Mouse (Mus musculus) testis, postnatal 10 days (tissue): ENCODE data around the gene Bricd5.
"Not testable (repeated sequence)": the region's sequence is repeated elsewhere in the genome, so short reads cannot be mapped to it uniquely, and the experiment has no call there.

Source experiments
- DNase-seq: peaks from one replicate; pipeline ENCODE4 v3.0.0; 2021; ENCODE audit warnings: low spot score

Bricd5 gene

GRCm38 (mm10) chr17:24473612-24474275 is at the start of gene Bricd5:
Gene Bricd5 (plus strand): TSS chr17:24473884.
- no peak for DNase-seq

DNA sequence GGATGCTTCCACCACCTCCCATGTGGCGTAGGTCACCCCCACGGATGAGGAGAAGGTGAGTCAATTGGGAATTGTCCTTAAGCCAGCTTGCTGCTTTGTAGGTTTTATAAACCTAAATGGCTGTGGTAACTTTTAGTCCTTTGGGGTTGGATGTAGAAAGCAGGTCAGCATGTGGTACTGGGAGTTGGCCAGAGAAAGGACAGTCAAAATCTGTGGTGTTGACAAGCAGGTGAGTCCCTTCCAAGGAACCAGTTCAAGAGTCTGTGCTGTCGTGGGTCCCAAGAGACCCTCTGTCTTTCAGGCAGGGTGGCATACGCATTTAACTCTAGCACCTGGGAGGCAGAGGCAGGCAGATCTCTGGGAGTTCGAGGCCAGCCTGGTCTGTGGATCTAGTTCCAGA is 49.2 kb upstream of the Bricd5 start:
- no peak for DNase-seq

DNA sequence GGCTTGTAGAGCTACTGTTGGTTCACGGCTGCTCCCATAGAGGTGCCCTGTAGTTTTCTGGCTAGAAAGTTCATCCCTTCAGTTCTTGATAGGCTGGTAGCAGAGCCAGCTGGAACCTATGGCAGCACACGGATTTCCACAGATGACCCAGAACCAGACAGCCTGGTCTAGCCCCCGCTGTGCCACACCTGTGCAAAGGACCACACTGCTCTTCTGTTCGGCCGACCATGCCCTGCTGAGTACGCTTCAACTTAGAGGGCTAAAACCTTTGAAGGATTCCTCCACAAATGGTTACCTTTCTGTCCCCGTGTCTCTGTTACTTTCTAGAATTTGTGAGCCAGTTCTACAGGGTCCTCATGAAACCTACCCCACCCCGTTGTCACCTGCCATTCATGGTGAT is 48.4 kb upstream of the Bricd5 start:
- not testable (repeated sequence) for DNase-seq

DNA sequence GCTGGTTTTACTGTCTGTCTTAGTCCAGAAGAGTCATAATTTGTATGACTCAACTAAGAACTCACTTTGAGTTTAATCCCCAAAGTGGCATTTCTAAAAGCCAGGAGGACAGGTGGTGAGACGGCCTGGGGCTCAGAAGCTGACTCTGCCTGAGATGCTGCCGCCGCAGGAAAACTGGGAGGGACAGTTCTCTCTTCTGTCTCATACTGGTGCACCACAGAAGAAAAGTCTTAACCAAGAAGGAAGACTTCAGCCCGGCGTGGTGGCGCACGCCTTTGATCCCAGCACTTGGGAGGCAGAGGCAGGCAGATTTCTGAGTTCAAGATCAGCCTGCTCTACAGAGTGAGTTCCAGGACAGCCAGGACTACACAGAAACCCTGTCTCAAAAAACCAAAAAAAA is 47.8 kb upstream of the Bricd5 start:
- no peak for DNase-seq

- peak; percentile 96 for DNase-seq
These were observed 47.1 kb upstream of the Bricd5 start, which contains the start of gene Eci1 for GRCm38 (mm10) chr17:24426471-24427169. Gene Eci1 (plus strand): TSS chr17:24426641.

DNA sequence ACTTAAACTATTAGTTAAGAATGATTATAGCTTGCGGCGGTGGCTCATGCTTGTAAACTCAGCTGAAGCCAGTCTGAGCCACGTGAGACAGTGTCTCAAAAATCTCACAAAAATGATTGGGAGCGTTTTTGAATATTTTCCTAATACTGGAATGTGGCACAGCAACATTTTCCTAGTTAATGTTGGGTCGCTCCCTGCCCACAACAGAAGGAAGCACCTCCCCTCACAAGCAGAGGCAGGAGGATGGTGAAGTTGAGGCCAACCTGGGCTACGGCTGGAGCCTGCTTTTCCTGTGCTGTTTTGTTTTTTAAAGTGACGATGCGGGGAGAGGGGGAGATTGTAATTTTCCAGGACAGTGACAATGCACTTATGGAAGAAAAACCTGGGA is 46.5 kb upstream of the Bricd5 start:
- no peak for DNase-seq

DNA sequence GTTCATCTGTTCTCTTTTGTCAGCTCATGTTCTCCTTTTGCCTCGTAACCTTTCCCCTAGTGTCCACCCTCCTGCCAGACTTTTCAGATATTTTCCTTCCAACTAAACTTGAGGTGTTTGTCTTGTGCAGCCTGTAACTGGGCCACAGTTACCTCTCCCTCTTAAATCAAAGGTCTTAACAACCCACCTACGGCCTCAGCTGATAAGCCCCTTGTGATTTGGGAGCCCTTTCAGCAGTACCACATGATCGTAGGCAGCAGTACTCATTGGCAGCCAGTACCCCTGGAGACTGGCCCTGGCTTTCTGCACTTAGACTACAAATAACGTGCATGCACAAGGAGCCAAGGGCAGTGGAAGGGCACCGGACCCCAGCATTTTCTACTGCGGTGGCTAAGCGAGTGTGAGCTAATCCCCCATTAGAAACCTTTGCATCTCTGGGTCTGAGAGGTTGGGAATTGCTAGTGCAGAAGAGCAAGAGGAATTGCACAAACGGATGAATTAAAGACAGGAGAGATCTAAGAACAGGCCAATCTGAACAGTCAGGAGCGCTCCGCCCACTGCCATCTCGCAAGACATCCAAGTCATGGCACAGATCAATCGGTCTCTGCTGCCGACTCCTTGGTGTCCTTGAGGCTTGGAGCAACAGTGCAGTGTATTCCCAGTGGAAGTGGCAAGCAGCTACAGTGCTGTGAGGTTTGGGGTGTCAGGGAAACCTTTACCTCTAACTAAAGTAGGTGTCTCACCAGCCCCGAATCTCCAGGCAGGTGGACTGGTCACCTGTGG is 44.3 kb upstream of the Bricd5 start:
- no peak for DNase-seq

DNA sequence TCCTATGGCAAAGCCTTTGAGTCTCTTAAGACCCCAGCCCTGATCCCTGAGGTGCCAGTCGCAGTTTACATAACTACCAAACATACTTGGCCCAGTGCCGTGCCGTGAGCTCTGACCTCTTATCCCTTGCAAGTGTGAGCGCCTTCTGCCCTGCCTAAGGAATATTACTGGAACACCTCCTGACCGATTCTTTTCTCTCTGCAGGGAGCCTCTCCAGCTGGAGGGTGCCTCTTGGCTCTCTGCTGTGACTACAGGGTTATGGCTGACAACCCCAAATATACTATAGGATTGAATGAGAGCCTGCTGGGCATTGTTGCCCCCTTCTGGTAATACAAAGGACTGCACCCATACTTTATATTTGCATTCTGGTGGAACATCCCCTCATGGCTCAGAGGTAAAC is 36.7 kb upstream of the Bricd5 start:
- DNase-seq, result no peak

DNA sequence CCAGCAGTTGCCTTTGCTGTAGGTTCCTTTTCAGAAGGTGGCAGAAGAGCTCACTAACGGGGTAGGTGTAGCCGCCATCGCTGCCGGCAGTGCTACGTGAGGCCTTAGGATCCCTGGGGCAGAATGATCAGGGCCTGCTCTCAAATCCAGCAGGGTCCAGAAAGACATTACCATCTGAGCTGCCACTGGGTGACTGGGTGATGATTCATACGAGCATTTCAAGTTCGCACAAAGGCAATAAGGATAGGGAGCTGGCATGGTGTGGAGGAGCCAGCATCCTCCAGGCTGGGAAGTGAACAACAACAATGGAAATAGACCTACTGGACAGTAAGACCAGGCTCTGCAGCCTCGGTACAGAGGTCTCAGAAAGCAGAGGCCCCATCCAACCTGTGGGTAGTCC is 33.3 kb upstream of the Bricd5 start:
- DNase-seq, result no peak

GRCm38 (mm10) chr17:24441148-24441547 is 32.5 kb upstream of the Bricd5 start:
- no peak for DNase-seq

DNA sequence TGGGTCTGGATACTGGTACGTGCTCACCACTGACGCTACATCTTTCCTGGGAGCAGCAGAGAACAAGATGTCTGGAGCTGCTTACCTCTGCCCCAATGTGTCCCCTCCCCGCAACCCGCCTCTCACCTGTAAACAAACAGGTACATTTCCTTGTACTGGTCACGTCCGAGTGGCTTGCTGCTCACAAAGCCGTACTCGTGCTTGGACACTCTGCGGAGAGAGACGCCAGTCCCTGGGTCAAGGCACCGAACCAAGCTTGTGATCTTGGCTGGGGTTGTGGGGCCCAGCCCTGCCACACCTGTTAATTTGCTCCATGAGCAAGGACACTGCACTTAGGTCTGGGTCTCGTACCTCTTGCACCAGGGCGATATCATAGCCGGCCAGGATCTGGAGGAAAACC is 31.6 kb upstream of the Bricd5 start:
- no peak for DNase-seq

DNA sequence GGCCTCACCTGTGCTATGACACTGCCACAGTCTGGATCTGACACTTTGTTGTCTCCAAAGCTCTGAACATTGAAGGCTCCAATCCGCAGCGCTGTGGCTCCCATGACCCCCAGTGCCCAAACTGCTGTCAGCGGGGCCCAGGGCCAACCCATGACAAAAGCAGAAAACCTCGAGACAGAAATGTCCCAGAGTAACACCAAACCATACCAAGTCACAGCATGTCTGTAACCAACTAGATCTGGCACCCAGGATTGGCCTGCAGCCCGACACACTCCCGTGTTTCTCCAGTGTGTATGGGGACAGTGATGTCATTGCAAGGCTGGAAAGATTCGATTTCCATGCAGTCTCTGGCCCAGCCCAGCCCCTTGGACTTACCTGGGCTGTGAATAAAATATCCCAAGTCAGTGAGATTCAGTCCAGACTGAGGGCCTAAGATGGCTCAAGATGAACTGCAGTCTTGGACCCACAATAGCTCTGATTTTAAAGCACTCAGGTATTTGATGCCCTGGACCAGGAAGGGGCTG is 31.0 kb upstream of the Bricd5 start, which contains the start of gene Dnase1l2:
Dnase1l2 (minus strand) TSS at position 474 of the 524 bp plus-strand sequence.
- DNase-seq, result no peak

GRCm38 (mm10) chr17:24443409-24443808 is 30.3 kb upstream of the Bricd5 start:
- peak; percentile 69 for DNase-seq

GRCm38 (mm10) chr17:24446590-24446989 is 27.1 kb upstream of the Bricd5 start:
- DNase-seq, result no peak

- DNase-seq, result no peak
These were observed 24.2 kb upstream of the Bricd5 start for GRCm38 (mm10) chr17:24449507-24449906.

DNA sequence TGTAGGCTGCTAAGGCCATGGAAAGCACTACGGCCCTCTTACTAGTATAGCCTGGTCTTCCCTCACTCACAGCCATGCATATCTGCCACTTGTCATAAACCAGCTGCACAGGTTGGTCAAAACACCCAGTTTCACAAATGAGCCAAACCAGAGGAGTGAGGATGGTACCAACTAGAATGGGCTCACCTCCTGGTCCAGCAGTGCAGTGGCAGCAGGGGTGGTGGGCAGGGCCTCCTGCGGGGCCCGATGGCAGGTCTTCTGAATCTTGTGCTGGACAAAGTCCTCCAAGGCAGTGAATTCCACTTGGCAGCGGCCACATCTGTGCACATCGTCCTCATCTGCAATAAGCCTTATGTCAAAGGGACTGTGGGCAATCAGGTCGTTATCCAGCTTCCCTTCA is 22.5 kb upstream of the Bricd5 start:
- no peak for DNase-seq

- DNase-seq, result no peak
These were observed 20.3 kb upstream of the Bricd5 start for GRCm38 (mm10) chr17:24453372-24453771.

- no peak for DNase-seq
These were observed 19.4 kb upstream of the Bricd5 start for GRCm38 (mm10) chr17:24454218-24454755.

DNA sequence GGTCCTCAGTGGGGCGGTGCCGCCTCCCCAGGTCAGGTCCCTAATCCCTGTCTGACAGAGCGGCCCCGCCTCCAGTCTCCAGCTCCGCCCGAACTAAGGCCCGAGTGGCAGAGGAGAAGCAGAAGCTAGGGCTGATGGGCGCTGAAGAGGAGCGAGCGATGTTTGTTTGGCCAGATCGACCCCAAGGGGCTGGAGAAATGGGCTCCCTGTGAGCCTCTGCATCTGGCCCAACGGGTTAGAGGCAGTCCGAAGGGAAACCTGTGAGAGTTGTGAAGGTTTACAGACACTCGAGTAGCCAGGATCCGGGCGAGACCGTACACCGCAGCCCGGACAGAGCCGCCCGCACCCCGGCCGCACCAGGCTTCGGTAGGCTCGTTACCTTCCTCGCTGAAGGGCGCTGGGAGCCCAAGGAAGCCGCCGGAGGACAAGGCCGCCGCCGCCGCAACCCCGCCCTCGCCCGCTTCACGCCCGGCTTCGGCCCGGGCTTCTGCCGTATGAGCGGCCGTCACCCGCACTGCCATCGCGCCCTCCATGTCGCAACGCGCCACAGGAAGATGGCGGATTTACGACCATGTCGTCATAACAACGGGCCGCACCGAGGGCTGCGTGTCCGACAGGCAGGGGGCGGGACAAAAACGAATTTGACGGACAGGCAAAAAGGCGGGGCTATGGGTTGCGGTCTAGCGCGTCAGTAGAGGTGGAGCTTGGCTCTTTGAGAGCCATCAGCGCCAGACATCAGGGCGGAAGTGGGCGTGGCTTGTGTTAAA is 18.7 kb upstream of the Bricd5 start:
- DNase-seq, result peak; percentile 99

- not testable (repeated sequence) for DNase-seq
These were observed 18.0 kb upstream of the Bricd5 start for GRCm38 (mm10) chr17:24455523-24456206.

GRCm38 (mm10) chr17:24461580-24461979 is 12.1 kb upstream of the Bricd5 start:
- no peak for DNase-seq
